Mouse (Mus musculus): ENCODE data around the gene Sorl1. TPM values are rescaled to one million over a fixed set of nuclear protein-coding genes. Genes with fewer than 3 reads are reported as not detected.

The Sorl1 gene
- polyA plus RNA-seq, 1 experiment: 69.7 TPM

- H3K4me1 ChIP-seq (ENCODE audit: control insufficient read depth, insufficient read depth, insufficient read length): peaks cover 53% of the 10 kb centered on the region
- H3K4me3 ChIP-seq (ENCODE audit: extremely low read depth, insufficient read depth, insufficient read length): no peak overlapping the region
- peak; percentile 65 to 71 for DNase-seq (ENCODE audit: low read depth in 1 of 2, low spot score in 2 of 2)
- H3K27ac ChIP-seq (ENCODE audit: insufficient read depth, low read length): peak overlapping the region; percentile 91
- H3K27me3 ChIP-seq (ENCODE audit: control insufficient read depth, insufficient read depth, low read length): no peaks in the 10 kb centered on the region
- H3K36me3 ChIP-seq (ENCODE audit: control insufficient read depth, insufficient read depth, low read length): peaks cover 12% of the 10 kb centered on the region
- WGBS: 17% methylated on average over 7 of the region's 7 CpGs
- TF ChIP-seq POLR2A (IDR thresholded peaks at IDR 0.05; ENCODE audit: low read depth, low read length) (peak; percentile 12; the same call in 1 of the 2 replicates), CTCF (IDR thresholded peaks at IDR 0.05; ENCODE audit: extremely low read depth, insufficient read depth, insufficient read length, insufficient replicate concordance) (peak; percentile 1; the same call in 1 of the 2 replicates)
Observed at GRCm38 (mm10) chr9:42097006-42097730, 26.9 kb downstream of the Sorl1 start.

DNA sequence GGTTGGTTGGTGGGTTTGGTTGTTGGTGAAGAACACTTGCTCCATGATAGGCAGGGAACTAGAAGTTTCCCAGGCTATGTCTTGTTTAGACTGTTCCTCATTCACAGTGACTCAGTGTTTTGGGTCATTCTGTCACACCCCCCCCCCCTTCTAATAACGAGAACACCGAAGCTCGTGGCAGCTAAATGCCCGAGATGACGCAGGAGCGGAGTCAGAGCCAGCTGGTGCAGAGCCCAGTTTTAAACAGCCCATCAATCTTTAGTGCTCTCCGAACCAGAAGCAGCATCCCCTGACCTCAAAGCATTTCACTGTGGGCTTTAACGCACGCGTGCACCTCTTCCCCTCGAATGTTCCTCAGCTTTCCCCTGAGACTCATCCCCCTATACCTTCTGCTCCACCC, 29.3 kb downstream of the Sorl1 start:
- no peaks in the 10 kb centered on the region for H3K27me3 ChIP-seq (ENCODE audit: control insufficient read depth, insufficient read depth, low read length)
- no peak for TF ChIP-seq CTCF (IDR thresholded peaks at IDR 0.05; ENCODE audit: extremely low read depth, insufficient read depth, insufficient read length, insufficient replicate concordance)
- no peak for TF ChIP-seq POLR2A (IDR thresholded peaks at IDR 0.05; ENCODE audit: low read depth, low read length)
- H3K4me3 ChIP-seq (ENCODE audit: extremely low read depth, insufficient read depth, insufficient read length): no peak overlapping the region
- DNase-seq (ENCODE audit: low read depth in 1 of 2, low spot score in 2 of 2): no peak
- H3K27ac ChIP-seq (ENCODE audit: insufficient read depth, low read length): peak overlapping the region; percentile 47
- H3K4me1 ChIP-seq (ENCODE audit: control insufficient read depth, insufficient read depth, insufficient read length): peaks cover 49% of the 10 kb centered on the region
- peaks cover 23% of the 10 kb centered on the region for H3K36me3 ChIP-seq (ENCODE audit: control insufficient read depth, insufficient read depth, low read length)
- 26% methylated on average over 11 of the region's 11 CpGs for WGBS

GRCm38 (mm10) chr9:42094028-42094551, 30.0 kb downstream of the Sorl1 start:
- DNase-seq (ENCODE audit: low read depth in 1 of 2, low spot score in 2 of 2): no peak
- peaks cover 49% of the 10 kb centered on the region for H3K4me1 ChIP-seq (ENCODE audit: control insufficient read depth, insufficient read depth, insufficient read length)
- no peaks in the 10 kb centered on the region for H3K27me3 ChIP-seq (ENCODE audit: control insufficient read depth, insufficient read depth, low read length)
- H3K27ac ChIP-seq (ENCODE audit: insufficient read depth, low read length): peak overlapping the region; percentile 47; the same call in 1 of the 2 replicates
- H3K36me3 ChIP-seq (ENCODE audit: control insufficient read depth, insufficient read depth, low read length): peaks cover 26% of the 10 kb centered on the region
- 64% methylated on average over 7 of the region's 7 CpGs for WGBS
- TF ChIP-seq POLR2A (IDR thresholded peaks at IDR 0.05; ENCODE audit: low read depth, low read length) (no peak), CTCF (IDR thresholded peaks at IDR 0.05; ENCODE audit: extremely low read depth, insufficient read depth, insufficient read length, insufficient replicate concordance) (no peak)
- no peak overlapping the region for H3K4me3 ChIP-seq (ENCODE audit: extremely low read depth, insufficient read depth, insufficient read length)

DNA sequence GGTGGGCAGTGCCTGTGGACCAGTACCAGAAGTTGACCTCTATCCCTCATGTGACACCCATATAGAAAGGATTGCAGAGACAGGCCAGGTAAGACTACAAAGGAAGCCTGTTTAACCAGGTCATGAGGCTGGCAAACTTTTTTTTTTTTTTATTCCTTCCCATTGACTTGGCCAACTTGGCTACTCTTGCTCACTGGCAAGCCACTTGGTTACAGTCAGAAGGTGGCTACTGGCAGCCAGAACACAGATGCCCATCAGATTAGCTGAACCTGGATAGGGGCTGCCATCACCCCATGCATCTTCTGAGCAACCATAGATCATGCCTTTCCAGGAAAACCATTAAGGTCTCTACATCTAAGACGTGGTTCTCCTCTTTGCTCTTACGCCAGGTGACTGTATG, 31.3 kb downstream of the Sorl1 start:
- H3K27me3 ChIP-seq (ENCODE audit: control insufficient read depth, insufficient read depth, low read length): no peaks in the 10 kb centered on the region
- H3K36me3 ChIP-seq (ENCODE audit: control insufficient read depth, insufficient read depth, low read length): peaks cover 21% of the 10 kb centered on the region
- no peak overlapping the region for H3K4me3 ChIP-seq (ENCODE audit: extremely low read depth, insufficient read depth, insufficient read length)
- no peak for DNase-seq (ENCODE audit: low read depth in 1 of 2, low spot score in 2 of 2)
- H3K27ac ChIP-seq (ENCODE audit: insufficient read depth, low read length): no peak overlapping the region
- 55% methylated on average over 2 of the region's 2 CpGs for WGBS
- H3K4me1 ChIP-seq (ENCODE audit: control insufficient read depth, insufficient read depth, insufficient read length): peaks cover 42% of the 10 kb centered on the region
- TF ChIP-seq CTCF (IDR thresholded peaks at IDR 0.05; ENCODE audit: extremely low read depth, insufficient read depth, insufficient read length, insufficient replicate concordance): no peak
- TF ChIP-seq POLR2A (IDR thresholded peaks at IDR 0.05; ENCODE audit: low read depth, low read length): no peak

- no peak for DNase-seq (ENCODE audit: low read depth in 1 of 2, low spot score in 2 of 2)
- 92% methylated on average over 4 of the region's 4 CpGs for WGBS
Observed at GRCm38 (mm10) chr9:42091561-42091960, 32.5 kb downstream of the Sorl1 start.

GRCm38 (mm10) chr9:42087921-42088320, 36.2 kb downstream of the Sorl1 start:
- H3K36me3 ChIP-seq (ENCODE audit: control insufficient read depth, insufficient read depth, low read length): peaks cover 20% of the 10 kb centered on the region
- no peaks in the 10 kb centered on the region for H3K27me3 ChIP-seq (ENCODE audit: control insufficient read depth, insufficient read depth, low read length)
- no peak for DNase-seq (ENCODE audit: low read depth in 1 of 2, low spot score in 2 of 2)
- TF ChIP-seq POLR2A (IDR thresholded peaks at IDR 0.05; ENCODE audit: low read depth, low read length) (no peak), CTCF (IDR thresholded peaks at IDR 0.05; ENCODE audit: extremely low read depth, insufficient read depth, insufficient read length, insufficient replicate concordance) (no peak)
- H3K27ac ChIP-seq (ENCODE audit: insufficient read depth, low read length): no peak overlapping the region
- H3K4me1 ChIP-seq (ENCODE audit: control insufficient read depth, insufficient read depth, insufficient read length): peaks cover 23% of the 10 kb centered on the region; the same call in 1 of the 2 replicates
- H3K4me3 ChIP-seq (ENCODE audit: extremely low read depth, insufficient read depth, insufficient read length): no peak overlapping the region
- 86% methylated on average over 4 of the region's 4 CpGs for WGBS

More at GRCm38 (mm10) chr9:42091561-42091960, 32.5 kb downstream of the Sorl1 start:
- H3K4me3 ChIP-seq (ENCODE audit: extremely low read depth, insufficient read depth, insufficient read length): no peak overlapping the region
- H3K27me3 ChIP-seq (ENCODE audit: control insufficient read depth, insufficient read depth, low read length): no peaks in the 10 kb centered on the region
- H3K27ac ChIP-seq (ENCODE audit: insufficient read depth, low read length): no peak overlapping the region
- peaks cover 21% of the 10 kb centered on the region for H3K36me3 ChIP-seq (ENCODE audit: control insufficient read depth, insufficient read depth, low read length)
- TF ChIP-seq POLR2A (IDR thresholded peaks at IDR 0.05; ENCODE audit: low read depth, low read length): no peak
- TF ChIP-seq CTCF (IDR thresholded peaks at IDR 0.05; ENCODE audit: extremely low read depth, insufficient read depth, insufficient read length, insufficient replicate concordance): no peak
- peaks cover 33% of the 10 kb centered on the region for H3K4me1 ChIP-seq (ENCODE audit: control insufficient read depth, insufficient read depth, insufficient read length)

DNA sequence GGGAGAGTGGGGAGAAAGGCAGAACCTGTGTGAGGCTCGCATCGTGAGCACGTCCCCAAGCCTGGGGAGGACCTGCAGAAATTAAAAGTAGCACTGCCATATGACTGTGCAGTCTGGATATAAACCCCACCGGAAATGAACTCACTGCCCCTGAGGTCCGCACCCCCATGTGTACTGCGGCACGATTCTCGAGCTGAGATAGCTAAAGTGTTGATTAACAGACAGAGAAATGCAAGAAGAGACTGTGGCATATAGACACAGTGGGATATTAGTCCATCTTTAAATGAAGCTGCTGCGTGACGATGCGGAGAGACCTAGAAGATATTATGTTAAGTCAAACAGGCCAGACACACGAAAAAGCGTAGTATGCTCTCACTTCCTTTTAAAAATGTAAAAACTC, 38.1 kb downstream of the Sorl1 start:
- DNase-seq (ENCODE audit: low read depth in 1 of 2, low spot score in 2 of 2): no peak
- peaks cover 19% of the 10 kb centered on the region for H3K36me3 ChIP-seq (ENCODE audit: control insufficient read depth, insufficient read depth, low read length)
- TF ChIP-seq CTCF (IDR thresholded peaks at IDR 0.05; ENCODE audit: extremely low read depth, insufficient read depth, insufficient read length, insufficient replicate concordance) (no peak), POLR2A (IDR thresholded peaks at IDR 0.05; ENCODE audit: low read depth, low read length) (no peak)
- no peak overlapping the region for H3K4me3 ChIP-seq (ENCODE audit: extremely low read depth, insufficient read depth, insufficient read length)
- 72% methylated on average over 13 of the region's 13 CpGs for WGBS
- peaks cover 31% of the 10 kb centered on the region; the same call in 1 of the 2 replicates for H3K4me1 ChIP-seq (ENCODE audit: control insufficient read depth, insufficient read depth, insufficient read length)
- no peaks in the 10 kb centered on the region for H3K27me3 ChIP-seq (ENCODE audit: control insufficient read depth, insufficient read depth, low read length)
- peak overlapping the region; percentile 30; the same call in 1 of the 2 replicates for H3K27ac ChIP-seq (ENCODE audit: insufficient read depth, low read length)

Data from spleen, adult 2 months (tissue).